Mouse (Mus musculus): ENCODE data around the gene Lamtor3.
"Not testable (repeated sequence)": the region's sequence is repeated elsewhere in the genome, so short reads cannot be mapped to it uniquely, and the experiment has no call there.

The Lamtor3 gene

DNA sequence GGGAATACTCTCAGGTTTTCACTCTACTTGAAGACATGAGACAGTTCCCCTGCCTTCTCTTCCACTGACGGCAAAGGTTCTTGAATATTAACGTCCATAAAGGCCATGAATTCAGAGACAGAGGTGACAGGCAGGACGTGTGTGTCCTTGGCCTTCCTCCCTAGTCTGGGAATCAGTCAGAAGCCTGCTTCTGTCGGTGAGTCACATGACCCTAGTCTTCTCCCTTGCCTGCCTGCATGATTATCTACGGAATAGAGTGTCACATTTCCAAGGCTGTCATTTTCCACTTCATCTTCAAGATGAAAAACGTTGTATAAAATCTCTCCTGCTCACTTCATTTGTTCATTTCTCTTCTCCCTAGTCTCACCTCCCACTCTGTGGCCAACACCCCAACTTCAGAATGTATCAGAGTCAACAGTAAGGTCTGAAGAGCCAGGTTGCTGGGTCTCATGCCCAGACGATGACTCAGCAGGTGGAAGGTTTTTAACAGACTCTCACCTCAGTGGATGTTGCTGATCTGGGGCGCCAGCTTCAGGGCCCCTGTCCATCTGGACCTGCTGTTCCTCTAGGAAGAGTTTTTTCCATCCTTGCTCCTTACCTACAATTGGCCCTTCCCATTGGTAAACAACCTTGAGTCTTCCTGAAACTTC lies 43.6 kb downstream of the Lamtor3 start:
- DNase-seq (ENCODE audit: low spot score in 2 of 2): peak in 1 of 2 experiments; percentile 59

- DNase-seq (ENCODE audit: low spot score in 2 of 2): peak in 1 of 2 experiments; percentile 64
Observed at GRCm38 (mm10) chr3:137963508-137963907, 45.2 kb downstream of the Lamtor3 start.

DNA sequence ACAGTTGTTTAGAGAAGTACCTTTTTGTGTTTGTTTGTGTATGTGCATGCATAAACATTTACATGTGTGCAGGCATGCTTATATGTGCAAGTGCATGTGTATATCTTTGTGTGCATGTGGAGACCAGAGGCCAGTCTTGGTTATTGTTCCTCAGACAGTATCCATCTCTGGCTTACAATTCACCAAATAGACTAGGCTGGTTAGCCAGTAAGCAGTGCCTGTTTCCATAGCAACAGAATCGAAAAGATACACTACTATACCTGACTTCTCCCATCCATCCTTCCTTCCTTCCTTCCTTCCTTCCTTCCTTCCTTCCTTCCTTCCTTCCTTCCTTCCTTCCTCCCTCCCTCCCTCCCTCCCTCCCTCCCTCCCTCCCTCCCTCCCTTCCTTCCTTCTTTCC lies 45.7 kb downstream of the Lamtor3 start:
- not testable (repeated sequence) for DNase-seq (ENCODE audit: low spot score in 2 of 2)

DNA sequence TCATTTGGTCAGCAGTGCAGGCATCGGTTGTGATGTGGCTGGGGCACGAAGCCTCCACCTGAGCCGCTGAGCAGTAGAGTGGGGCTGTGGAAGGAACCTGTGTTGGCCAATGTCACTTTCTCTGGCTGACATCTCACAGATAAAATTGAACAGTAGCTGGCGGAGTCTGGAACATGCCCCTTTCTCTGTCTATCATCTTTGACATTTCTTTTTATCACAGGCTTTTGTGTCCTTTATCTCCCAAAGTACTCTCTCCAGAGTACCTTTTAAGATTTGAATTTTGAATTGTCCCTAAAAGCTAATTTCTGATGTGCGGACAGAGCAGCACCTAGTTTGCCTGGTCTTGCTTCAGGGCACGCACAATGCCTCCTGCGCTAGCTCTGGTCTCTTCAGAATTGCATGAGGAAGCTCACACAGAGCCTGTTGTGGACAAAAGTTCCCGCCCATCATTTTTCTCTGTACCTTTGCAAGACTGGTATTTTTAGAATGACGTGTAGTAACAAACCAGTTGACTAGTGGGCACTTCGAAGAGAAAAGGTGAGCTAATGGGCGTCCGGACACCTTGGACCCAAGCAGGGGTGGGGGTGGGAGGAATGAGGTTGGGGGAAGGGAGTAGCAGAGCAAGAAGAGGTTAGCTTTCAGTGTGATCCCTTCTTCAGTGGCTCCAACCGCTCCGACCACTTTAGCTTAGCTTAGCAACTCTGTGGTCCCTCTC lies 50.0 kb downstream of the Lamtor3 start:
- DNase-seq (ENCODE audit: low spot score in 2 of 2): no peak

DNA sequence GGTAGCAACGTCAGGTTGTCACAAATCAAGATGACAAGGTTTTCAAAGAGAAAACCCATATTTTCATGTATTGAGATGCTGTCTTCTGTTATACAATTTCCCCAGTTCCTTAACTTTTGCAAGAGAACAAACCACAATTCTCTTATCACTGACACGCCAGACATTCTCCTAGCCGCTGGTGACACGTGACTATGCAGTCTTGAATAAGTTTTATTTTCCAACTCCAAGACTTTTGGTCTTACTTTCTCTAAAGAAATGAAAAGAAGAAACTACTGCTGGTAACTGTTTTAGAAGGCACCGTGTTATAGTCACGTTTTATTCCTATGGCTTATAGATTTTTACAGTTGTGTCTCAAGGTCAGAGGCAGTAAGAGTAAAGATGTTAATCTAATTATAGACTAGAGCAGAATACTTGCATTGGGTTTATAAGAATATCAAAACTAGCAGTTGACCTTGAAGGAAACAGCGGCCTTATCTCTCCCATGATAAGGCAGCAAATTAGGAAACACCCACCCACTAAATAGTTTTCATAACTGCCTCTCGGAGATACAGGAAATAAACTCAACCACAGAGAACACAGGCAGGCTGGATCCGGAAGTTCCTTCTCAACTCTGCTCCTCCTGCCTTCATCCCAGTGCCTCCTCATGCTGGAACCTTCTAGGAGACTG lies 50.6 kb downstream of the Lamtor3 start:
- no peak for DNase-seq (ENCODE audit: low spot score in 2 of 2)

DNA sequence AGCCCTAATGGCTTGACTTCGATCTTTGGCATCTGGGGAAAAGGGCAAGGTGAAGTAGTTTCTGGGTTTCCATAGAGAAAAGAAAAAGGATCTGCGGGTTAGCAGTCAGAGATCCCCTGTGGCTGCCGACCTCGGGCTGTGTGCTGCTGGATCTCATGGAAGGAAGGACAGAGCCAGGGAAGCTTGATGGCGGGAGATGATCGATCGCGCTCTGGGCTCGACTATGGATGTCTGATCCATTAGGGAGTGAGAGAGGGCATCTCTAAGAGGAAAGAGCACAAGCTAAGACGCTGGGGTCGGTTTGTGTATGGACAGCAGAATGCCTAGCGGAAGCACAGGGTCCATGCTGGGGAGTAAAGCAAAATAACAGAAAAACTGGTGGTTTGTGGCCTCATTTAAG lies 51.6 kb downstream of the Lamtor3 start:
- DNase-seq (ENCODE audit: low spot score in 2 of 2): peak in 1 of 2 experiments; percentile 59

DNA sequence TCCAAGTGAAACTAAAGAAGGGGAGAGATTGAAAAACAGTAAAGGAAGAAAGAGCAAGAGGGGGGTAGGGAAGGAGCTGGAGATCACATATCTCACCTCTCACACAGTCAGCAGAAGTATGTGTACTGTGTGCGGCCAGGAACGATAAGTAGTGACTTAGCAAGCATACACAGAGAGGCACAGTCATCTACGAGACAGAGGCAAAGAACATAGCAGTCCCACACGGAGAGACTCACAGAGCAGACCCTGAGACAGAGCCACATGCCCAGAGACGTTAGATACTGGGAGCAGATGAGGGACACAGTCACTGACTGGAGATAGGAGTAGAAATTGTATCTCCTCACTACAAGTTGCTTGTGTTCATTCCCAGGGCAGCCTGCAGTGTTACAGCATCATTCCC lies 53.9 kb downstream of the Lamtor3 start:
- no peak for DNase-seq (ENCODE audit: low spot score in 2 of 2)

- no peak for DNase-seq (ENCODE audit: low spot score in 2 of 2)
Observed at GRCm38 (mm10) chr3:137972989-137973388, 54.7 kb downstream of the Lamtor3 start.

GRCm38 (mm10) chr3:137974306-137974705 lies 56.0 kb downstream of the Lamtor3 start:
- no peak for DNase-seq (ENCODE audit: low spot score in 2 of 2)

DNA sequence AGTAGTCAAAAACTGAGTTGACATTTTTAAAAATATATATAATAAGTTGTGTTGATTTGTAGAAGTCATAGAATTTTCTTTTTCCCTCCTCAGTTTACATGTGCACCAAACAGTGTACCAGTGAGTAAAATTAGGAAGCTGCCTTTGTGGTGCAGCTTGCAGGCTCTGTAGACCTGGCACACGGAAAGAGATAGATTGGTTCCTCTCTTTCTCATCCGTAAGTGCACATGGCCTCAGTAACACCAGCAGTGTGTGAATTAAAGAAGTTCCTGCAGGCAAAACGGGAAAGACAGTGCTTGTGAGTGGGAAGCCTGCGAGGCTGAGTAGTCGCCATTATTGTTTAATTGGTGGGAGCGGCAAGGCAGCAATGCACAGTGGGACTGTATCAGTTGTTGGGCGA lies 57.1 kb downstream of the Lamtor3 start:
- no peak for DNase-seq (ENCODE audit: low spot score in 2 of 2)

DNA sequence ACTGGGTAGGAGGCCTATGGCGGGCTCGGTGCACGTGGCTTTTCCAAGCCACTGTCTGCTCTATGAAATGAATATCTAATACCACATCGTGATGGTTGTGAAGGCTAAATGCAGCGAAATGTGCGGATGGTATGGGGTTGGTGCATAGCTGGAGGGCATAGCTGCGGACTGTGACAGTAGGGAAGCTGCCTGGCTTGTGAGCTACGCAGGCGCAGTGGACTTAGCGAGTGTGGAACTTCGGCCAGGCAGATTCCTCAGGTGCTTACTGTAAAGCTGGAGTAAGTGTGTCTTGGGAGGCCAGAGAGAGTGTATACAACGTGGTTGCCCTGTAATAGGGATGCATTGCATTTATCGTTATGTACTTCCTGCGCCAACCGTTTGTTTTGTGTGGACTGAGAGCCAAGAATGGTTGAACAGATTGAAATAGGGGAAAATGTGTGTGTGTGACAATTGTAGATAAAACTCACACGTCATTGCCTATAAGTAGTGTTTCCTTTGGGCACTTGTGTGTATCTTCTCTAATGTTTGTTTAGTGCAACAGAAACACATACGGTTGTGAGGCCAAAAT lies 57.6 kb downstream of the Lamtor3 start:
- no peak for DNase-seq (ENCODE audit: low spot score in 2 of 2)

- no peak for DNase-seq (ENCODE audit: low spot score in 2 of 2)
Observed at GRCm38 (mm10) chr3:137976943-137977628, 58.8 kb downstream of the Lamtor3 start.

GRCm38 (mm10) chr3:137977629-137978041 lies 59.3 kb downstream of the Lamtor3 start:
- DNase-seq (ENCODE audit: low spot score in 2 of 2): no peak

DNA sequence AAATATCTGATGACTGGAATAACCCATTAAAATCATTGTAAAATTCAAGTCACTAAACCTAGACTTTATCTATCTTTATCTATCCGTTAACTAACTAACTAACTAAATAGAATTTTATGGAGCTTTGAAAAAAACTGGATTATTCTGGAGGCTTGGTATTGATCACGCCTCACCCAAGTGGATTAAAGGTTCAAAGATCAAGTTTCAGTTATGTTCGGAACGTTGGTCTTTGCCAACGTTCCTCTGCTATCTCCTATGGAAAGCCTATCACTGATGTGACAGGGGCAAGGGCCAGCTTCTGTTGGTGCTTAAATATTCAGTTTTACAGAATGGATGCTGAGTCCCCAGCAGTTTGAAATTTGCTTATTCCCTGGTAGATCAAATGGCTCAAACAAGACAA lies 59.9 kb downstream of the Lamtor3 start:
- DNase-seq (ENCODE audit: low spot score in 2 of 2): no peak
